Mouse (Mus musculus) natural killer cell, adult 2 months (primary cell): ENCODE data around the gene Map3k5.

Experiments used
- DNase-seq, 2 experiments: peaks; one replicate each; pipeline ENCODE4 v3.0.0; 2022; ENCODE audit warnings: low spot score in 2 of 2

Gene Map3k5

GRCm38 (mm10) chr10:20190139-20190747 is 256.0 kb downstream of the Map3k5 start:
- DNase-seq = no peak
